Mouse (Mus musculus): Measurements from ENCODE around the gene Smyd5. TPM values are rescaled to one million over a fixed set of nuclear protein-coding genes. Genes with fewer than 3 reads are reported as not detected.

Smyd5 gene
- polyA plus RNA-seq (2012; rRNA removed) = 89.9 and 92.3 TPM in 2 replicates

DNA sequence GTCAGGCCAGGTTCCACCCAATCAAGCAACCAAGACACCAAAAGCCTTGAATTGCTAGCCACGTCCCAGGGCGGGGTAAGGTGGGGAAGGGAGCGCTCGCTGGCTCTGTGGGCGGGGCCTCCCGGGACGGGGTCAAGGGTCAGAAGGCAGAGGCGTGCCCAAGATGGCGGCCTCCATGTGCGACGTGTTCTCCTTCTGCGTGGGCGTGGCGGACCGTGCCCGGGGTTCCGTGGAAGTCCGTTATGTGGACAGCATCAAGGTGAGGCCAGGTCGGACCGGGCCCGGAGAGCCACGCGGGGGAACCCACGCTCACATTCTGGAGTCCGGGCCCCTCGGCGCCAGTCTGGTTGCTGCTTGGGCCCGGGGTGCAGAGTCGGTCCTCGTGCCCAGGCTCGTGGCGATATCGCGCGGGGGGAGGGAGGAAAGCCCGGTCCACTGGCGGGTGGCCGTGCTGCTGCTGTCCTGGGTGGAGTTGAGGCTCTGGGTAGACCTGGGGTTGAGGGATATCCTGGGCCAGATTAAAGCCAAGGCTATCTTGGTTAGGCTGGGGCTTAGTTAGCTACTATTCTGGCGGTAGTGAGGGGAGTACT, at the start of gene Smyd5:
Gene Smyd5 (plus strand): TSS at position 148 of the 590 bp plus-strand sequence.

DNA sequence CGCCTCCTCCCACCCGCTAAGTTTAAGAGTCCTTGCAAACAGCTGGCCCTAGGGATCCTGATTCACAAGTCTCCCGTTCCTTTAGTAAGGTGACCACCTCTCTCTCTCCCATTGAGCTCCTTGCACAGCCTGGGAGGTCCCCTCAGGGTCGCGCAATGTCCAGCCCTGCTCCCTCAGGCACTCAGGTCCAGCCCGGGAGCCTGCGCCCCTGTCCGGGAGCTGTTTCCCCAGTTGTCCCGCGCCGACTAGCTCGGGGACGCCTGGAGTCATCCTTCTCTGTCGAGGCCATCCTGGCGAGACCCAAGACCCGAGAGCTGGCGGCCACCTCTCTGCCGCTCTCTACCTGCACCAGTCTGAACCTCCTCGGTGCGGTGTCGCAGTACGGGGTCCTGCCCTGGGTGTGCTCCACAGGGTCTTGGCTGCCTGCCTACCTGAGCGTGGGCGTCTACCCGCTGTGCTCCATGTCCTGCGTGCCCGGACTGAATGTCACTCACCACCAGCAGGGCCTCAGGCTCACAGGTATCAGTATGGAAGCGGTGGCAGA, 7.9 kb upstream of the Smyd5 start, which contains the start of gene Noto:
Gene Noto (plus strand): TSS at position 51 of the 544 bp plus-strand sequence.

DNA sequence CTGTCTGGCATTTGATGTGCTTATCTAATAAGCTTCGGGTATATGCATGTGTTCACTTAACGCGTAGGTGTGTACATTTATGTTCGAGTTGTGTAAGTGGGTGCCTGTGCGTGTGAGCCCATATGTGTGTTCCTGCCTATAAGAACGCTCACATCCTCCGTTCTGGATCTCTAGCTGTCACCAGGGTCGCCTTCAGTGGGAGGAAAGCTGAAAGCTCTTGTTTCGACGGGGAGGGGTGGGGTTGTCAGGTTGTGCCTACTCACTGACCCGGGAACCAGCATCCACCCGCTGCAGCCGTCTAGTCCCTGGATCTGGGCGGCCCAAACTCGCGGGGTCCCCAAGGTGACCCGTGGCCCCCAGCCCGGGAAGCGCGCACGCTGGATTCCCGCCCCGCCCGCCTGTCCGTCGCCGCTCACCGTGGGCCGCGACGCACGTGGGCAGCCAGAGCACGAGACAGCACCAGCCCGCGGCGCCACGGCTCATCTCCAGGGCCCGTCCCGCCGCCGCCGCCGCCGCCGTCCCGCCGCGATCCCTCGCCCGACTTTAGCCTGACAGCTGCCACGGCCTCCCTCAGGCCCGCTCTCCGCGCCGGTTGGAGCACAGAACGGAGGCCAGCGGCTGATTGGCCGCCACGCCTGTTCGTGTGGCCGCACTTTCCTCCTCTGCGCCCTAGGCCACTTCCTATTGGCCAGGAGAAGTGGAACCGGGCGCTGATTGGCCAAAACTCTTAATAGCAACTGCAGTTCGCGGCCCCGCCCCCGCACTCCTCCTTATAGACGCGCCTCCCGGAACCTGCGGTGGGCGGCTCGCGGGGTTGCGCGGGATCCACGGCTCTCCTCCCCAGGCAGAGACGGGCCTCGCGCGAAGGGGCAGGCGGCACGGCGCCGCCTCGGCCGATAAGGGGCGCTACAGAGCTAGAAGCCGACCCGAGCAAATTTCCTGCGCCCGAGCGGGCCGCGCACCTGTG, 19.2 kb downstream of the Smyd5 start, which contains the start of gene Cct7:
Gene Cct7 (plus strand): TSS at position 818 of the 967 bp plus-strand sequence.

DNA sequence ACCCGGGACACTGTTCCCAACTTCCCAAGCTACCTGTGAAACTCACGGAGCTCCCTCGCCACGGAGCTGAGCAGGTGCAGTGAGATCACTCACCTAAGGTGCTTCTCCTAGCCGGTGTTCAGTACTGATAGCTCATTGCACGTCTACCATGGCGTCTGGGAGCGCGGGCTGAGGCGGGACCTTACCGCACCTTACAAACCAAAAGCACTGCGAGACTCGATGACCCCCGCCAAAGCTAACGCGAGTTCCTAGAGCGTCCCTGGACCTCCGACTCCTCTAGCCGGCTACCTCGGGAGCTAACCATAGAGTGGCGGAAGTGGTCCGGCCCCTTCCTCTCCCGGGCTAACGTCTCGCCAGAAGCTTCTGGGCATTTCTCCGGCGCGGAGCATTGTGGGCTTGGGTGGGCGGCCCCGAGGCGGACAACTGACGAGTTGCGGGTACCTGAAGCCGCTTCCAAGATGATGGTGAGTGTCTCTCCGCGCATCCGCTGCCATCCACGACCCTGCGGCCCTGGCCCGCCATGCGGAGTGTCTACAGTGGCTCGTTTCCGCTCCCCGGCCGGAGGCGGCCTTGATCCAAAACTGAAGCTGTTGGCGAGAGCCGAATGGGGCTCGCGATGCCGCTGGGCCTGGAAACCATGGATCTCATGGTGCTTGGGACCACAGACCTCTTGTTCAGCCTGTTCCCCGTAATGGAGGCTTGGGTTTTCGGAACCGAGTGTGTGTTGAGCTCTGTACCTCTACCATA, 20.0 kb downstream of the Smyd5 start, which contains the start of gene Pradc1:
Gene Pradc1 (minus strand): TSS at position 307 of the 747 bp plus-strand sequence.

Other genes with a start within 250 kb of the Smyd5 start
- 24.3 and 28.0 TPM in 2 replicates for gene Emx1, start 244.6 kb upstream of the Smyd5 start, polyA plus RNA-seq (2012; rRNA removed)
- 25.5 and 28.1 TPM in 2 replicates for gene Sfxn5, start 98.6 kb upstream of the Smyd5 start, polyA plus RNA-seq (2012; rRNA removed)
- 20.9 and 23.5 TPM in 2 replicates for gene Rab11fip5, start 57.4 kb upstream of the Smyd5 start, polyA plus RNA-seq (2012; rRNA removed)
- gene Noto, start 8.1 kb upstream of the Smyd5 start, polyA plus RNA-seq (2012; rRNA removed) = not detected in 2 replicates
- gene Cct7, start 19.5 kb downstream of the Smyd5 start, polyA plus RNA-seq (2012; rRNA removed) = 316 and 327 TPM in 2 replicates
- 21.4 and 24.3 TPM in 2 replicates for gene Pradc1, start 20.0 kb downstream of the Smyd5 start, polyA plus RNA-seq (2012; rRNA removed)
- 28.0 and 31.3 TPM in 2 replicates for gene Fbxo41, start 71.0 kb downstream of the Smyd5 start, polyA plus RNA-seq (2012; rRNA removed)
- 1.3 and 1.5 TPM in 2 replicates for gene Egr4, start 81.6 kb downstream of the Smyd5 start, polyA plus RNA-seq (2012; rRNA removed)
- gene Alms1, start 155.5 kb downstream of the Smyd5 start, polyA plus RNA-seq (2012; rRNA removed) = 5.1 and 5.3 TPM in 2 replicates